Mouse (Mus musculus): ENCODE measurements around the gene Rab10. TPM values are rescaled to one million over a fixed set of nuclear protein-coding genes. Genes with fewer than 3 reads are reported as not detected.
A peak's percentile ranks its signal among the peaks of the same experiment; 100 is the strongest.

The Rab10 gene
- total and polyA plus RNA-seq, 3 experiments = 36.8 to 130 (median 116) TPM

DNA sequence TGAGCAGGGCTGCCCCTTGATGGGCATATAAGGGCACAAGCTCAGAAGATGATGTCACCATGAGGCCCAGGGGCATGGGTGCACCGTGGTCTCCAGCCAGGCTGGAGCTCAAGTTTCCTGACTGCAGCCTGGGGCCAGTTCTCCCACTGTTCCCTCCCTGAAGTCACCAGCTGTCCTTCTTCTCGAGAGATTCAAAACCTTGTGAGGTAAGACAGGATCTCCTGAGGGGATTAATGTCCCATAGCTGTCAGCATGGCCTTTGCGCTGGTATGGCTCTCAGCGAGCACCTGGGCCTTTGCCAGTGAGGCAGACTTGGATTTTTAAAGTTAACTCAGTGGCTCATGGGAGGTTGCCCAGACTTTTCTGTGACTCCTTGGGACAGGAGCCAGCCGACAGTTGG lies 40.4 kb upstream of the Rab10 start:
- no peaks in the 10 kb centered on the region for H3K36me3 ChIP-seq (ENCODE audit: control insufficient read depth, insufficient read depth, low read length)
- intact Hi-C loops (cut with DNase I) = no loop called here
- no peak overlapping the region for H3K9ac ChIP-seq (ENCODE audit: low read depth, low read length)
- H3K4me1 ChIP-seq (ENCODE audit: control insufficient read depth, insufficient read depth, low read length) = no peaks in the 10 kb centered on the region
- TF ChIP-seq POLR2A (IDR thresholded peaks at IDR 0.05; ENCODE audit: insufficient read depth, low read depth, low read length) = no peak
- TF ChIP-seq CTCF (IDR thresholded peaks at IDR 0.05) = no peak
- no peak for TF ChIP-seq EP300 (IDR thresholded peaks at IDR 0.05; ENCODE audit: insufficient read depth, low read depth, low read length)
- DNase-seq = peak in 1 of 2 experiments; percentile 23
- 51% methylated on average over 5 of the region's 5 CpGs for WGBS
- no peak overlapping the region for H3K4me3 ChIP-seq
- no peaks in the 10 kb centered on the region for H3K27me3 ChIP-seq (ENCODE audit: control insufficient read depth, insufficient read depth, low read length)
- H3K79me2 ChIP-seq (replicated peaks; ENCODE audit: control insufficient read depth, insufficient read depth, low read length) = no peaks in the 10 kb centered on the region
- no peak overlapping the region for H3K27ac ChIP-seq

DNA sequence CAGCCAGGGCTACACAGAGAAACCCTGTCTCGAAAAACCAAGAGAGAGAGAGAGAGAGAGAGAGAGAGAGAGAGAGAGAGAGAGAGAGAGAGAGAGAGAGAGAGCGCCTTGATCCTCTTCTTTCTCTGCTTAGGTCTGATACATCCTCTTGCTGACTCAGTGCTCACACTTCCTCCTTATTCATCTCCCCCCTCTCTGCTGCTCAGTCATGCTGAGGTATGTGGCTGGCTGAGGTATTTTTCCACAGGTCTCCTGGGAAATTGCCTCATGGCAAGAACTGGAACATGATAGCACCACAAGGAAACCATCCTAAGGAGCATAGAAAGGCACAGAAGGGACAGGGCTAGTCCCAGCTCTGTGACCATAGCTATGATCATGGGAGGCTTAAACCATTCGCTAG lies 39.6 kb upstream of the Rab10 start:
- DNase-seq = no peak
- intact Hi-C loops (cut with DNase I) = no loop called here
- H3K9ac ChIP-seq (ENCODE audit: low read depth, low read length) = no peak overlapping the region
- H3K27ac ChIP-seq = no peak overlapping the region
- H3K36me3 ChIP-seq (ENCODE audit: control insufficient read depth, insufficient read depth, low read length) = no peaks in the 10 kb centered on the region
- H3K27me3 ChIP-seq (ENCODE audit: control insufficient read depth, insufficient read depth, low read length) = no peaks in the 10 kb centered on the region
- no peak overlapping the region for H3K4me3 ChIP-seq
- TF ChIP-seq POLR2A (IDR thresholded peaks at IDR 0.05; ENCODE audit: insufficient read depth, low read depth, low read length) (no peak), EP300 (IDR thresholded peaks at IDR 0.05; ENCODE audit: insufficient read depth, low read depth, low read length) (no peak), CTCF (IDR thresholded peaks at IDR 0.05) (no peak)
- WGBS = 65% methylated on average over 3 of the region's 3 CpGs
- H3K4me1 ChIP-seq (ENCODE audit: control insufficient read depth, insufficient read depth, low read length) = no peaks in the 10 kb centered on the region
- H3K79me2 ChIP-seq (replicated peaks; ENCODE audit: control insufficient read depth, insufficient read depth, low read length) = no peaks in the 10 kb centered on the region

DNA sequence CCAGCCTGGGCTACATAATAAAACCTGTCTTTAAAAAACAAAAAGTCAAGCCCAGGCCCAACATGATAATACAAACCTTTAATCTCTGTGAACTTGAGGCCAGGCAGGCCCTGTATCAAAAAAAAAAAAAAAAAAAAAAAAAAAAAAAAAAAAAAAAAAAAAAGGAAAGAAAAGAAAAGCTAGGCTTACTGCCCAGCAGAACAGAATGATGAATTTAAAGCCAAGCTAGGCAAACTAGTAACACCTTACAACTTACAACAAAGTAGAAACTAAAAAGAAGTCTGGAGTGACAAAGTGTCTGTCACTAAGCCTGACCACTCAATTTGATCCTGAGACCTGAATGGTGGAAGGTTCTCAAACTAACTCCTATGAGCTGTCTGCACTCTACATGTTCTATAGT lies 37.9 kb upstream of the Rab10 start:
- TF ChIP-seq CTCF (IDR thresholded peaks at IDR 0.05) (no peak), EP300 (IDR thresholded peaks at IDR 0.05; ENCODE audit: insufficient read depth, low read depth, low read length) (no peak), POLR2A (IDR thresholded peaks at IDR 0.05; ENCODE audit: insufficient read depth, low read depth, low read length) (no peak)
- intact Hi-C loops (cut with DNase I) = no loop called here
- no peak for DNase-seq
- Histone ChIP-seq H3K27ac (no peak overlapping the region), H3K79me2 (replicated peaks; ENCODE audit: control insufficient read depth, insufficient read depth, low read length) (no peaks in the 10 kb centered on the region), H3K9ac (ENCODE audit: low read depth, low read length) (no peak overlapping the region), H3K27me3 (ENCODE audit: control insufficient read depth, insufficient read depth, low read length) (no peaks in the 10 kb centered on the region), H3K4me1 (ENCODE audit: control insufficient read depth, insufficient read depth, low read length) (no peaks in the 10 kb centered on the region), H3K36me3 (ENCODE audit: control insufficient read depth, insufficient read depth, low read length) (no peaks in the 10 kb centered on the region), H3K4me3 (no peak overlapping the region)

DNA sequence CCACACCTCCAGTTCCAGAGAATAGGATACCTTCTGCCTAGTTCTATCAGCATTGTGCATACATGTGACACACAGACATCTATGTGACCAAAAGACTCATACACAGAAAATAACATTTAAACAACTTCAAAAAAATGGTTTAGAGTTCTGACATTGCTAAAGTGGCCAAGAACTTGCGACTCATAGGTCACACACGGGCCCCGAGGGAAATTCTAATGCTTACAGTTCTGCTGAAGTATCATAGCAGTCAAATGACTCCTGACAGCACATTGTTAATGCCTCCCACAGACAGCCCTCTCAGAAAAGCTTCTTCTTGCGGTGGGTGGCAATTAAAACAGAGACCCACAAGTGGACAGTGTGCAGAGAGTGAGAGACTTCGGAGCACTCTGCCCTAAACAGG lies 35.3 kb upstream of the Rab10 start:
- Histone ChIP-seq H3K79me2 (replicated peaks; ENCODE audit: control insufficient read depth, insufficient read depth, low read length) (no peaks in the 10 kb centered on the region), H3K36me3 (ENCODE audit: control insufficient read depth, insufficient read depth, low read length) (no peaks in the 10 kb centered on the region), H3K4me3 (no peak overlapping the region), H3K9ac (ENCODE audit: low read depth, low read length) (no peak overlapping the region), H3K27ac (no peak overlapping the region), H3K4me1 (ENCODE audit: control insufficient read depth, insufficient read depth, low read length) (no peaks in the 10 kb centered on the region), H3K27me3 (ENCODE audit: control insufficient read depth, insufficient read depth, low read length) (no peaks in the 10 kb centered on the region)
- TF ChIP-seq CTCF (IDR thresholded peaks at IDR 0.05) (no peak), EP300 (IDR thresholded peaks at IDR 0.05; ENCODE audit: insufficient read depth, low read depth, low read length) (no peak), POLR2A (IDR thresholded peaks at IDR 0.05; ENCODE audit: insufficient read depth, low read depth, low read length) (no peak)
- intact Hi-C loops (cut with DNase I) = no loop called here
- WGBS = 81% methylated on average over 5 of the region's 5 CpGs
- no peak for DNase-seq

DNA sequence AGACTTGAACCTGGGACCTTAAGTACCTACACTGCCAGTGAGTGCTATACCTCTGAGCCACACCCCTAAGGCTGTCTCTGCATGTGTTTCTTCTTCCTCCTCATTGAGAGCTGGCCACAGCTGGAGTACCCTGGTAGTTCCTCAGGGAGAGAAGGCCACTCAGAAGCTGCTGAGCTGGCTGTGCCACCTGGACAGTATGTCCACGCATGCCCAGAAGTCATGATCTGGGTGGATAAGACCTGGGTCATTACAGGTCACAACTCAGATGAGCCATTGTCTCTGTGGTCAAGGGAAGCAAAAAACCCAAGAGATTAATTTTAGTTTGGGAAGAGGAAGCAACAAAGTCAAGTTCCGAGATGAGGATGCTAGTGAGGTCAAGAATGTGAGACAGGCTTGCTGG lies 34.4 kb upstream of the Rab10 start:
- no peak for DNase-seq
- H3K9ac ChIP-seq (ENCODE audit: low read depth, low read length) = no peak overlapping the region
- no peak overlapping the region for H3K4me3 ChIP-seq
- no peaks in the 10 kb centered on the region for H3K79me2 ChIP-seq (replicated peaks; ENCODE audit: control insufficient read depth, insufficient read depth, low read length)
- WGBS = 63% methylated on average over 2 of the region's 2 CpGs
- intact Hi-C loops (cut with DNase I) = no loop called here
- H3K4me1 ChIP-seq (ENCODE audit: control insufficient read depth, insufficient read depth, low read length) = no peaks in the 10 kb centered on the region
- TF ChIP-seq POLR2A (IDR thresholded peaks at IDR 0.05; ENCODE audit: insufficient read depth, low read depth, low read length) (no peak), EP300 (IDR thresholded peaks at IDR 0.05; ENCODE audit: insufficient read depth, low read depth, low read length) (no peak), CTCF (IDR thresholded peaks at IDR 0.05) (no peak)
- H3K27ac ChIP-seq = no peak overlapping the region
- no peaks in the 10 kb centered on the region for H3K27me3 ChIP-seq (ENCODE audit: control insufficient read depth, insufficient read depth, low read length)
- H3K36me3 ChIP-seq (ENCODE audit: control insufficient read depth, insufficient read depth, low read length) = no peaks in the 10 kb centered on the region

DNA sequence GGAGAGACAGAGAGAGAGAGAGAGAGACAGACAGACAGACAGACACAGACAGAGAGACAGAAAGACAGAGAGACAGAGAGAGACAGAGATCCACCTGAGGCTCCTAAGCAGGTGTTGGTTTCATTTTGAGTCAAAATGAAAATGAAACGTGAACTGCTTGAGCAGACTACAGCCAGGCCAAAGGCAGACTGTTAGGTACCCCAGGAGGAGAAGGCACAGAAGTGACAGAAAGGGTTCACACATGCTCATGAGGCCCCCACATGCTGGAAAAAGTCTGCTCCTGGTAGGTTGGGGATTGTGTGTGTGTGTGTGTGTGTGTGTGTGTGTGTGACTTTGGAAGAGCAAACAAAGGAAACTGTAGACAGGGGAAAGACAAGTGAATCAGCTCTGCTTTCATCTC lies 29.2 kb upstream of the Rab10 start:
- 74% methylated on average over 1 of the region's 1 CpGs for WGBS

More for the DNA sequence above, 29.2 kb upstream of the Rab10 start:
- Histone ChIP-seq H3K36me3 (ENCODE audit: control insufficient read depth, insufficient read depth, low read length) (no peaks in the 10 kb centered on the region), H3K9ac (ENCODE audit: low read depth, low read length) (no peak overlapping the region), H3K79me2 (replicated peaks; ENCODE audit: control insufficient read depth, insufficient read depth, low read length) (no peaks in the 10 kb centered on the region), H3K4me3 (no peak overlapping the region), H3K4me1 (ENCODE audit: control insufficient read depth, insufficient read depth, low read length) (no peaks in the 10 kb centered on the region), H3K27me3 (ENCODE audit: control insufficient read depth, insufficient read depth, low read length) (no peaks in the 10 kb centered on the region), H3K27ac (no peak overlapping the region)
- no peak for TF ChIP-seq CTCF (IDR thresholded peaks at IDR 0.05)
- intact Hi-C loops (cut with DNase I) = no loop called here
- no peak for DNase-seq

Data from heart, adult 2 months (tissue).